In the genomic region with DNA sequence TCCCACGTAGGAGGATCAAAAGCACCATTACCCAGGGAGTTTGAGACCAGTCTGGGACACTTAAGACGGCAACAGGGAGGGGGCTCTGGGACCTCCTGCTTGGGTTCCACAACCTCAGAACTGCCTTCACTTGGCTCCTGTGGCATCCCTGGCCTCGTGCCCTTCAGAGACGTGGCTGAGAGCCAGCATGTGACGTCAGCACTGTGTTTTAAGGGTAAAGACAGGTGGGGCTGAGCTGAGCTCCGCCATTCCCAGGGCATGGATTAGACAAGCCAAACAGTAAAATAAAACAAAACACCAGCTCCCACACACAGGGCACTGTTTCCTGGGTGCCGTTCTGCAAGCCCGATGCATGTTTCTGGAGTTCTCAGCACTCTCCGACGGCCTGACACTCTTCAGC, we compare ENCODE assay signal across 14 mouse cellular contexts. TPM values are rescaled to one million over a fixed set of nuclear protein-coding genes. Genes with fewer than 3 reads are reported as not detected.
A peak's percentile ranks its signal among the peaks of the same experiment; 100 is the strongest.
DNase-seq lines count a peak whose midpoint lies in the region; ATAC-seq lines count a peak whose summit lies in the region.
"Had no signal": no experiment of that assay in that cellular context is flagged by ENCODE, and none has a peak within 500 bp of the region (broad histone marks: within the 10 kb centered on the region; RNA-seq: fewer than 3 reads in every experiment).

No protein-coding gene starts in this region.

- no peaks in the 10 kb centered on the region for H3K9me3 ChIP-seq in embryonic facial prominence, embryonic 14.5 days (ENCODE audit: control insufficient read depth, low read length)
- no peaks in the 10 kb centered on the region for H3K9me3 ChIP-seq in embryonic facial prominence, embryonic 10.5 days
- H3K9me3 ChIP-seq in liver, embryonic 11.5 days (ENCODE audit: control insufficient read depth, low read length): no peaks in the 10 kb centered on the region
- H3K9me3 ChIP-seq: forebrain, embryonic 12.5 days; hindbrain, embryonic 10.5 days; liver, embryonic 13.5 days had no signal

- peaks cover 13% of the 10 kb centered on the region for H3K4me1 ChIP-seq in embryonic facial prominence, embryonic 14.5 days (ENCODE audit: control insufficient read depth, insufficient read depth, low read length)
- H3K4me1 ChIP-seq in embryonic facial prominence, embryonic 10.5 days: peaks cover 15% of the 10 kb centered on the region
- H3K4me1 ChIP-seq in liver, embryonic 11.5 days (replicated peaks; ENCODE audit: control insufficient read depth, insufficient read depth, low read length): no peaks in the 10 kb centered on the region
- H3K4me1 ChIP-seq: forebrain, embryonic 12.5 days; liver, embryonic 13.5 days had no signal

- WGBS in embryonic facial prominence, embryonic 14.5 days: 56% methylated on average over 10 of the region's 10 CpGs
- WGBS in embryonic facial prominence, embryonic 10.5 days: 79% methylated on average over 10 of the region's 10 CpGs
- WGBS in liver, embryonic 11.5 days: 73% methylated on average over 10 of the region's 10 CpGs

- DNase-seq in embryonic facial prominence, embryonic 14.5 days (ENCODE audit: low spot score): no peak
- DNase-seq in embryonic facial prominence, embryonic 10.5 days (ENCODE audit: low spot score): no peak
- DNase-seq in kidney, adult 9 months: peak; percentile 13
- no peak for DNase-seq in kidney, adult 11 months
- peak; percentile 30 to 54 for DNase-seq in adrenal gland, postnatal 36 days
- DNase-seq in lung, postnatal 36 days: peak; percentile 35
- no peak for DNase-seq in liver, embryonic 11.5 days (ENCODE audit: low spot score)
- DNase-seq: liver, embryonic 13.5 days; midbrain, embryonic 14.5 days; right cerebral cortex, postnatal 25 days; thymus, adult 18-20 months had no signal

- H3K27ac ChIP-seq in embryonic facial prominence, embryonic 14.5 days (replicated peaks; ENCODE audit: low read depth, low read length): no peak overlapping the region
- no peak overlapping the region for H3K27ac ChIP-seq in embryonic facial prominence, embryonic 10.5 days (replicated peaks)
- no peak overlapping the region for H3K27ac ChIP-seq in liver, embryonic 11.5 days (ENCODE audit: low read depth, low read length)
- H3K27ac ChIP-seq: forebrain, embryonic 12.5 days; hindbrain, embryonic 10.5 days; liver, embryonic 13.5 days had no signal

- H3K36me3 ChIP-seq in embryonic facial prominence, embryonic 14.5 days (ENCODE audit: control insufficient read depth, insufficient read depth, low read length): no peaks in the 10 kb centered on the region
- H3K36me3 ChIP-seq in embryonic facial prominence, embryonic 10.5 days (replicated peaks): no peaks in the 10 kb centered on the region
- no peaks in the 10 kb centered on the region for H3K36me3 ChIP-seq in liver, embryonic 11.5 days (ENCODE audit: control insufficient read depth, insufficient read depth, low read length)
- H3K36me3 ChIP-seq: forebrain, embryonic 12.5 days; hindbrain, embryonic 10.5 days; liver, embryonic 13.5 days had no signal

- H3K4me3 ChIP-seq in embryonic facial prominence, embryonic 14.5 days (ENCODE audit: low read depth, low read length): no peak overlapping the region
- no peak overlapping the region for H3K4me3 ChIP-seq in embryonic facial prominence, embryonic 10.5 days
- no peak overlapping the region for H3K4me3 ChIP-seq in liver, embryonic 11.5 days (ENCODE audit: low read depth, low read length)
- H3K4me3 ChIP-seq: forebrain, embryonic 12.5 days; hindbrain, embryonic 10.5 days; liver, embryonic 13.5 days had no signal

- H3K4me2 ChIP-seq in embryonic facial prominence, embryonic 14.5 days (ENCODE audit: low read depth, low read length): no peak overlapping the region
- H3K4me2 ChIP-seq in liver, embryonic 11.5 days: no peak overlapping the region
- H3K4me2 ChIP-seq: forebrain, embryonic 12.5 days; liver, embryonic 13.5 days had no signal

- peak; percentile 33; the same call in 1 of the 2 replicates for ATAC-seq in embryonic facial prominence, embryonic 14.5 days (ENCODE audit: low read depth)
- no peak for ATAC-seq in liver, embryonic 11.5 days (replicated peaks; ENCODE audit: low FRiP score)
- ATAC-seq: inflammation-experienced regulatory T-cells, adult 6 months had no signal

- H3K9ac ChIP-seq in embryonic facial prominence, embryonic 14.5 days (ENCODE audit: low read depth, low read length): no peak overlapping the region
- H3K9ac ChIP-seq in liver, embryonic 11.5 days (ENCODE audit: low read depth, low read length): no peak overlapping the region
- H3K9ac ChIP-seq: forebrain, embryonic 12.5 days; liver, embryonic 13.5 days had no signal

- no peaks in the 10 kb centered on the region for H3K27me3 ChIP-seq in embryonic facial prominence, embryonic 14.5 days (replicated peaks; ENCODE audit: control insufficient read depth, insufficient read depth, low read length)
- peaks cover 19% of the 10 kb centered on the region; the same call in 1 of the 2 replicates for H3K27me3 ChIP-seq in embryonic facial prominence, embryonic 10.5 days (replicated peaks; ENCODE audit: low read depth, poor library complexity, severe bottlenecking)
- no peaks in the 10 kb centered on the region; the same call in 1 of the 2 replicates for H3K27me3 ChIP-seq in liver, embryonic 11.5 days (replicated peaks; ENCODE audit: control insufficient read depth, insufficient read depth, low read length)
- H3K27me3 ChIP-seq: forebrain, embryonic 12.5 days had no signal

RNA-seq across cellular contexts. Expression of a gene that starts 47.5 kb away (rescaled TPM):
- 58.0 and 60.3 TPM in 2 replicates for polyA plus RNA-seq in embryonic facial prominence, embryonic 14.5 days (2014; fragmentation: Nextera tagmentation; extraction: Ambion mirVana)
- polyA plus RNA-seq in embryonic facial prominence, embryonic 10.5 days (2016; fragmentation: Nextera tagmentation; extraction: Ambion mirVana): 56.8 and 57.5 TPM in 2 replicates
- 10 to 100 TPM; 67.2 to 72.9 TPM for total RNA-seq in adrenal gland, postnatal 36 days (2021)
- 42.3 and 45.6 TPM in 2 replicates for polyA plus RNA-seq in liver, embryonic 11.5 days (2014; fragmentation: Nextera tagmentation; extraction: Ambion mirVana)

Comparison
In these comparisons a context has a peak if more than half of its experiments do, and no peak if none do; other contexts are left out.
1. DNase-seq: peak in kidney, adult 9 months (single experiment), adrenal gland, postnatal 36 days (2 of 2) and lung, postnatal 36 days (single experiment); none in embryonic facial prominence, embryonic 14.5 days (single experiment), embryonic facial prominence, embryonic 10.5 days (single experiment), kidney, adult 11 months (single experiment) and liver, embryonic 11.5 days (single experiment).